Mouse (Mus musculus) adrenal gland, postnatal 36 days (tissue): Measurements from ENCODE around the gene Rbms3. TPM values are rescaled to one million over a fixed set of nuclear protein-coding genes. Genes with fewer than 3 reads are reported as not detected.

Experiments used
- DNase-seq, 2 experiments: peaks; one replicate each; pipeline ENCODE4 v3.0.0; 2021; ENCODE audit warnings: mixed read lengths in 1 of 2
- total RNA-seq, 2 experiments: library from RNA; stranded (reverse); gene quantifications; 2 replicates each; pipeline ENCODE4 v1.2.3; 2021

Gene Rbms3
- total RNA-seq, 2 experiments from 2014 or later, result 24.3 to 34.3 TPM

DNA sequence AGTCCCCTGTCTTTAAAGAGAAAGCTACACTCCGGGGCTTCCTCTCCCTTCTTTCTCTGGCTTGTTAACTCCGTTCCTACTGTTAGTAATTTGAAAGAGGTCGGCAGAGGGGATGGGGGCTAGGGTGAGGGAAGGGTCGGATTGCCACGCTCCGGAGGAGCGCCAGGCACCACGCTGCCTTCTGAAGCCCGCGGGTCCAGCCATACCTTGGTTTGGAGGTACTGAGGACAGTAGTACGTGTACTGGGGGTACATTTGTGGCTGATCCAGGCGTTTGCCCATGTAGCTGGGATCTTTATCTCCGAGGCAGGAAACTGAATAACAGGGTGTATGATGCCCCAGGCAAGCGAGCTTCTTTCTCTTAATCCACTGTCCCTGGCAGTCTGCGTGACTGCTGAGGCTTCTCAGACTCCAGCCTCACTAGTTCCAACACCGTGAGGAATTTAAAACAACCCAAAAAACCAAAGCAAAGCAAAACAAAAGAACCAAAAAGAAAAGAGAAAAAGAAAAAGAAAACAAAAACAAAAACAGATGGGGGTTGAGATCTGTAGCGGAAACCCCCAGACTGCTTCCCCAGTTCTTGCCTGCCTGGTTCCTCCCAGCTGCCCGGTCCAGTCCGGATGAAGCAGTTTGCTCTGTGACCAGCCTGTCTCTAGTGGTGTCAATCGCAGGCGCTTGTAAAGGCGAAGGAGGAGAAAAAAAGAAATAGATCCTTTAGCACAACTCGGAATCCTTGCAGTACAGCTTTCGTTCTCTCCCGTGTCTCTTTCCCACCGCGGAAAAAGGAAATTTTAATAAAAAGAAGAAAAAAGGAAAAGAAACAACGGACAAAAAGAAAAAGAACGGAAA lies 378.0 kb downstream of the Rbms3 start:
- peak; percentile 39 to 54 for DNase-seq

DNA sequence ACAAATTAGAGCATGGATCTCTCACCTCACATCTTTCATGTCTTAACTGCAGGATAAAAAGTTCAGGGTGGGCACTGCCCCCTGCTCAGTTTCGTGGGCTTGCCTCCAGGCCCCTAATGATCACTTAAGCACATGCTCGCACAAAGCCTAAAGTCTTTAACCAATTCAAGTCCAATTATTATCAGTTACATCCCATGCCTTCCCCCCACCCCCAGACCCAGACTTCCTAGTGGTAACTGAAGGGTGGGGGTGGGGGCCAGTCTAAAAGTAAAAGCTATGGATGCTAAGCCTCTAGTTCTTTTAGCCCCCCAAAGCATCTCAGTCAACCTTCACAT lies 378.9 kb downstream of the Rbms3 start:
- DNase-seq, result no peak

GRCm38 (mm10) chr9:117250036-117250830 lies 379.5 kb downstream of the Rbms3 start:
- DNase-seq, result no peak

GRCm38 (mm10) chr9:117247311-117247980 lies 382.3 kb downstream of the Rbms3 start:
- DNase-seq, result no peak

GRCm38 (mm10) chr9:117246173-117246572 lies 383.5 kb downstream of the Rbms3 start:
- DNase-seq, result no peak

DNA sequence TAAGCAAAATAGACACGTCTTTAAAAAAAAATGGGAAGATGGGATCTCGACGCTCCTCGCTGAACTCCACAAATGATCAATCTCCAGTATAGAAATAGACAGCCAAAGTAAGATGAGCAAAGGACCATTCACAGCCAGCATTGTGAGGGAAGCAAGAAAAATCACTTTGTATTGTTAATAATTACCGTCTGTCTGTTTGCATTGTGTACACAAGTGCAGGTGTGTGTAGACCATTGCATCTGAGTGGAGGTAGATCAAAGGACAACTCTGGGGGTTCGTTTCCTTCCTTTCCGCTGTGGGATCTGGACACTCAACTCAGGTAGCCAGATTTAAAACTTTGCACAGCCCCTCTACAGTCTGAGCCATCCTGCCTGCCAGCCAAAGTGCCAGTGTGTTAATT lies 386.3 kb downstream of the Rbms3 start:
- DNase-seq, result no peak

- no peak for DNase-seq
Measured at GRCm38 (mm10) chr9:117234726-117235075, 395.0 kb downstream of the Rbms3 start.

DNA sequence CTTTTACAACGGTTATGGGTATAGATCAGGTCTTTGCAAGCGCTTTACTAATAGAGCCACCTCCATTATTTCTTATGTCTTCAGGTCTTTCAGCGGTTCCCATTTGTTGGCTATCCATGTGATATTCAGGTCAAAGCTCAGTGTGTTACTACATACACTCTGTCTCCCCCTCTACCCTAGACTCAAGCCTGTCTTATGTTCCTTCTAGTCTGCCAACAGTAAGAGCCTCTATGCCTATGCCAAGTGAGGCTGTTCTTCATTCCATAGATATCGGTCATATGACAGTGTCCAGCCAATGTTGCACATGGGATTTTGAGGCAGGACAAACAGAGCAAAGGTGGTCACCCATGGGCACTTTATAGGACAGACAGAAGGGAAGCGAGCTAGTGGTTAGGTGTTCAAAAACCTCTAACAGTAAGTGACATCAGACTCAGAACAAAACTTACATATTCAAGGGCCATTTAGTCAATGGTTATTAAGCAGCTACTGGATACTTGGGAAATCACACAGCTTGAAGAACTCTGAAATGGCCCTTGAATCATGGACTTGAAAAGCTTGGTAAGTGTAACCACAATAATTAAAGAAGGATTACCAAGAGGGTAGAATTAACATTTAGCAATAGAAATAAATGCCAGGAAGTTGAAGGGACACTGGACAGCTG lies 395.5 kb downstream of the Rbms3 start:
- DNase-seq, result no peak

- no peak for DNase-seq
Measured at GRCm38 (mm10) chr9:117222741-117223140, 407.0 kb downstream of the Rbms3 start.

DNA sequence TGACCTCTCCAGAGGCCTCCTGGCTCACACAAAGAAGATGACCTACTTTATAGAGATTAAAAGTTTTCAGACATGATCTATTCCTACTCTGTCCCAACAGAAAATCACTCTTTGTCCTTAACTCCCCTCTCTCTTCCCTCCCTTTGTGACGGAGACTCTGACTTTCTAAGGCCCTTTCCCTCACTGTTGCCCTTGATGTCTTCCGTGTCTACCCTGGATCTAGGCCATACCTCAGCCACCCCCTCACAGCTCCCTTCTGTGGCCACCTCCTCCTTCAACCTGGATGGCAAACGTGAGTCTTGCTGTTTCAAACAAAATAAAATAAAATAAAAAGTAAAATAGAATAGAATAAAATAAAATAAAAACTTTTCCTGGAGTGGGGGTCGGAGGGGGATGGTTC lies 408.2 kb downstream of the Rbms3 start:
- peak; percentile 16 to 30 for DNase-seq

- peak in 1 of 2 experiments; percentile 7 for DNase-seq
Measured at GRCm38 (mm10) chr9:117216026-117216755, 413.5 kb downstream of the Rbms3 start.

- no peak for DNase-seq
Measured at GRCm38 (mm10) chr9:117212023-117212422, 417.7 kb downstream of the Rbms3 start.

GRCm38 (mm10) chr9:117210344-117210743 lies 419.4 kb downstream of the Rbms3 start:
- no peak for DNase-seq

DNA sequence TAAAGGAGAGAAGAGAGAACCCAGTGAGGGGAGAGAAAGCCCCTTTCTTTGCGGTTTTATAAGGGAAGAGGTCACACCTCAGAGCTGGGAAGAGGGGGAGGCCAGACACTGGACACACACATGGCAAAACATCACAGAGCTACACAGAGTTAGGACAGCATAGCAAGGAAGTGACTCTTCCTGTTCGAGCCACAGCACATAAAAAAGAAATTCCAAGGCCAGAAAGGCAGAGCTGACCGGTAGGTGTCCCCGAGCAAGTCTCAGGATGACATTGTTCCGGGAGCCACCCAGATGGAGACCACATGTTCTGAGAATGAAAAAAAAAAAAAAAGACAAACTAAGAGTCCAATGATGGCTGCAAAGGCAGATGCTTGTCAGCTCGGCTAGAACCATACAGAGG lies 424.3 kb downstream of the Rbms3 start:
- no peak for DNase-seq

DNA sequence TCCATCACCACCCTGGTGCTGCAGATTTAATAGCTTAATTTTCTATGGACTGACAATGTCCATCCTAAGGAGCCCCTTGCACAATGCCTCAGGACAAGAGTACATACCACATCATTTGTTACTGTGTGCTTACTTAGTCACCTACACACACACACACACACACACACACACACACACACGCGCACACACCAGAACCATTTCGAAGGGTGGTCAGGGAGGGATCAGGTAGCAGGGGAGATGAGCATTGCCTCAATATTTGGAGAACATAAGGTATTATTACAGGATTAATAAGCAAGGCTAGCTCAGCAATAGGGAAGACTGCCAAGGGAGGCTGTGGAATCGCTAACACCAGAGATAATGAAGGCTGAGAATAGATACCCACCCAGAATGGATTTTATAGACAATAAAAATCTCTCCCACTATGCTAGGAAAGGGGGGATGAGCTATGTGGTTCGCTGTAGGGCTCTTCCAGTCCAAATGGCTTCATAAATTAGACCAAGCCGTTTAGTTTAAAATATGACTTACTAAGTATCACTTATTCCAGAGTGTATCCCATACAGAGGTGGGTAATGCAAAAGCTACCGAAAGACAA lies 429.6 kb downstream of the Rbms3 start:
- DNase-seq, result no peak

DNA sequence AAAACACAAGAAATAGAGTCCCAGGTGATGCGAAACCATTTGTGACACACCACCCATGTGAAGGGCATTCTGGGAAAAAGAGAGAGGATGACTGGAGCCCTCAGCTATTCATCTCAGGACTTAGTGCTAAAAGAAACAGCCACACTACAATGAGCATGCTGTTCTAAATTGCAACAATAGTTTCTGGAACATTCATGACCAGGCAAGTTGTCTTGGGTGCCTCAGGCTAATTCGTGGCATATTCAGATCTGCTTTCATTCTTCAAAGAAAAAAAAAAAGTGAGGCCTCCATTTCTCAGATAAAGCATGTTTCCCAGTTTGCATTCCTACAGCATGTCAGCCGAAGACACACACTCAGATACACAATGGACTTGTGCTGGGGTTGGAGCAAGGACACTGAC lies 432.2 kb downstream of the Rbms3 start:
- DNase-seq, result no peak

- peak; percentile 46 to 66 for DNase-seq
Measured at GRCm38 (mm10) chr9:117192565-117193540, 436.9 kb downstream of the Rbms3 start.

DNA sequence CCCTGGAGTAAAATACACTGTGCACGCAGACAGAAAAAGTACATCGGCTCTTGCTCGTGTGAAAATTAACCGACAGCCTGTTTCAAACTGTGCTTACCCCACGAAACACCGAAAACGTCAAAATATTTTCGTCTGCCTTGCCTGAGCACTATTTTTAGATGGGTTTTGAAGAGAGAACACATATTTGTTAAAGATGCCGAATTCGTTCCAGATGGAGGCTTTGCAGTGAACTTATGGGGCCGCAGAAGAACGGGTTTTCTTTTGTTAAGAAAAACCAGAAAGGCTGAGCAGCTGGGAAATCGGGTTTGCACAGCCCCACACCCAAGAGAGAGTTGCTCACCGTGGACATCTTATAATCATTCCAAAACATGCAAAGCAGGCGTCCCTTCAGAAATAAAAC lies 437.6 kb downstream of the Rbms3 start:
- DNase-seq, result no peak

GRCm38 (mm10) chr9:117188406-117188805 lies 441.3 kb downstream of the Rbms3 start:
- DNase-seq, result no peak
